Mouse (Mus musculus) lung, postnatal 36 days (tissue): Measurements from ENCODE around the gene Cluap1.
A peak's percentile ranks its signal among the peaks of the same experiment; 100 is the strongest.

Experiments
- DNase-seq: peaks from one replicate; pipeline ENCODE4 v3.0.0; 2022; ENCODE audit warnings: mixed read lengths

Cluap1 gene

GRCm38 (mm10) chr16:3908537-3909111 is at the start of gene Cluap1, which contains the start of gene 1700037C18Rik:
Cluap1 (plus strand) TSS chr16:3908801.
1700037C18Rik (minus strand) TSS chr16:3908689.
- DNase-seq = peak; percentile 97

- no peak for DNase-seq
These were observed 49.3 kb upstream of the Cluap1 start for GRCm38 (mm10) chr16:3859254-3859653.

- no peak for DNase-seq
These were observed 36.8 kb upstream of the Cluap1 start for GRCm38 (mm10) chr16:3871815-3872214.

GRCm38 (mm10) chr16:3872216-3873047 is 36.2 kb upstream of the Cluap1 start, which contains the start of gene Naa60:
Naa60 (plus strand) TSS chr16:3872375.
- DNase-seq = peak; percentile 95

GRCm38 (mm10) chr16:3876346-3876745 is 32.3 kb upstream of the Cluap1 start:
- DNase-seq = no peak

GRCm38 (mm10) chr16:3884201-3885064 is 24.2 kb upstream of the Cluap1 start, which contains the start of the genes Zfp597 and Gm20695:
Zfp597 (minus strand) TSS chr16:3884561.
Gm20695 (plus strand) TSS chr16:3884648.
- DNase-seq = peak; percentile 95

GRCm38 (mm10) chr16:3885065-3885670 is 23.4 kb upstream of the Cluap1 start:
- peak; percentile 23 for DNase-seq

- DNase-seq = no peak
These were observed 16.8 kb upstream of the Cluap1 start for GRCm38 (mm10) chr16:3891621-3892295.

GRCm38 (mm10) chr16:3893739-3894138 is 14.9 kb upstream of the Cluap1 start:
- DNase-seq = no peak

- DNase-seq = peak; percentile 82
These were observed 13.3 kb upstream of the Cluap1 start for GRCm38 (mm10) chr16:3895173-3895792.

GRCm38 (mm10) chr16:3896046-3896445 is 12.6 kb upstream of the Cluap1 start:
- DNase-seq = no peak

GRCm38 (mm10) chr16:3896553-3896952 is 12.0 kb upstream of the Cluap1 start:
- no peak for DNase-seq

GRCm38 (mm10) chr16:3907471-3907870 is 1.1 kb upstream of the Cluap1 start:
- DNase-seq = no peak

- DNase-seq = no peak
These were observed 517 bp downstream of the Cluap1 start for GRCm38 (mm10) chr16:3909118-3909517.

- no peak for DNase-seq
These were observed 12.2 kb downstream of the Cluap1 start for GRCm38 (mm10) chr16:3920756-3921155.

GRCm38 (mm10) chr16:3923515-3923914 is 14.9 kb downstream of the Cluap1 start:
- no peak for DNase-seq

- DNase-seq = peak; percentile 64
These were observed 15.4 kb downstream of the Cluap1 start for GRCm38 (mm10) chr16:3923966-3924365.

- DNase-seq = no peak
These were observed 20.0 kb downstream of the Cluap1 start for GRCm38 (mm10) chr16:3928582-3928981.

- DNase-seq = peak; percentile 47
These were observed 20.6 kb downstream of the Cluap1 start for GRCm38 (mm10) chr16:3929151-3929550.

GRCm38 (mm10) chr16:3933536-3933935 is 24.9 kb downstream of the Cluap1 start:
- no peak for DNase-seq

- DNase-seq = peak; percentile 77
These were observed 25.5 kb downstream of the Cluap1 start for GRCm38 (mm10) chr16:3934091-3934490.
